Mouse (Mus musculus) embryo, embryonic 9.5 days (tissue): ENCODE measurements around the gene Rufy2.

Source experiments
- DNase-seq: peaks from one replicate; pipeline ENCODE4 v3.0.0-alpha.2; 2017; ENCODE audit errors: extremely low spot score

Rufy2 gene

GRCm38 (mm10) chr10:62980039-62980954, at the start of gene Rufy2:
Rufy2 (plus strand) TSS chr10:62980223.
- DNase-seq, result peak; percentile 89

- no peak for DNase-seq
These were observed 47.6 kb upstream of the Rufy2 start for GRCm38 (mm10) chr10:62932381-62932780.

GRCm38 (mm10) chr10:62944975-62945580, 34.9 kb upstream of the Rufy2 start:
- DNase-seq, result no peak

- peak; percentile 88 for DNase-seq
These were observed 33.1 kb upstream of the Rufy2 start, which contains the start of gene Dna2 for GRCm38 (mm10) chr10:62946738-62947471. Dna2 (plus strand) TSS chr10:62947026.

GRCm38 (mm10) chr10:62948551-62948950, 31.5 kb upstream of the Rufy2 start:
- no peak for DNase-seq

- DNase-seq, result no peak
These were observed 16.1 kb upstream of the Rufy2 start for GRCm38 (mm10) chr10:62963956-62964355.

GRCm38 (mm10) chr10:62965796-62966195, 14.2 kb upstream of the Rufy2 start:
- no peak for DNase-seq

GRCm38 (mm10) chr10:62966291-62966690, 13.7 kb upstream of the Rufy2 start:
- no peak for DNase-seq

GRCm38 (mm10) chr10:62971821-62972220, 8.2 kb upstream of the Rufy2 start:
- DNase-seq, result no peak

- DNase-seq, result no peak
These were observed 370 bp upstream of the Rufy2 start for GRCm38 (mm10) chr10:62979667-62980038.

- no peak for DNase-seq
These were observed 4.0 kb downstream of the Rufy2 start for GRCm38 (mm10) chr10:62984072-62984471.

GRCm38 (mm10) chr10:62984495-62984894, 4.5 kb downstream of the Rufy2 start:
- no peak for DNase-seq

- no peak for DNase-seq
These were observed 7.3 kb downstream of the Rufy2 start for GRCm38 (mm10) chr10:62987341-62987740.

GRCm38 (mm10) chr10:62990636-62991035, 10.6 kb downstream of the Rufy2 start:
- DNase-seq, result no peak

GRCm38 (mm10) chr10:62993991-62994390, 14.0 kb downstream of the Rufy2 start:
- no peak for DNase-seq

GRCm38 (mm10) chr10:63000584-63000983, 20.6 kb downstream of the Rufy2 start:
- DNase-seq, result no peak

- no peak for DNase-seq
These were observed 23.2 kb downstream of the Rufy2 start for GRCm38 (mm10) chr10:63003252-63003651.

- no peak for DNase-seq
These were observed 24.5 kb downstream of the Rufy2 start for GRCm38 (mm10) chr10:63004556-63004955.

- no peak for DNase-seq
These were observed 28.2 kb downstream of the Rufy2 start for GRCm38 (mm10) chr10:63008193-63008592.

GRCm38 (mm10) chr10:63010268-63010667, 30.2 kb downstream of the Rufy2 start:
- DNase-seq, result no peak

GRCm38 (mm10) chr10:63011556-63011955, 31.5 kb downstream of the Rufy2 start:
- DNase-seq, result no peak

GRCm38 (mm10) chr10:63013476-63013875, 33.5 kb downstream of the Rufy2 start:
- no peak for DNase-seq
